Mouse (Mus musculus) spleen, postnatal 4 days (tissue): Measurements from ENCODE around the gene Slc24a3.

Experiments
- DNase-seq, 2 experiments: peaks; one replicate each; pipeline ENCODE4 v3.0.0; 2022; ENCODE audit warnings: low spot score in 2 of 2

The Slc24a3 gene

DNA sequence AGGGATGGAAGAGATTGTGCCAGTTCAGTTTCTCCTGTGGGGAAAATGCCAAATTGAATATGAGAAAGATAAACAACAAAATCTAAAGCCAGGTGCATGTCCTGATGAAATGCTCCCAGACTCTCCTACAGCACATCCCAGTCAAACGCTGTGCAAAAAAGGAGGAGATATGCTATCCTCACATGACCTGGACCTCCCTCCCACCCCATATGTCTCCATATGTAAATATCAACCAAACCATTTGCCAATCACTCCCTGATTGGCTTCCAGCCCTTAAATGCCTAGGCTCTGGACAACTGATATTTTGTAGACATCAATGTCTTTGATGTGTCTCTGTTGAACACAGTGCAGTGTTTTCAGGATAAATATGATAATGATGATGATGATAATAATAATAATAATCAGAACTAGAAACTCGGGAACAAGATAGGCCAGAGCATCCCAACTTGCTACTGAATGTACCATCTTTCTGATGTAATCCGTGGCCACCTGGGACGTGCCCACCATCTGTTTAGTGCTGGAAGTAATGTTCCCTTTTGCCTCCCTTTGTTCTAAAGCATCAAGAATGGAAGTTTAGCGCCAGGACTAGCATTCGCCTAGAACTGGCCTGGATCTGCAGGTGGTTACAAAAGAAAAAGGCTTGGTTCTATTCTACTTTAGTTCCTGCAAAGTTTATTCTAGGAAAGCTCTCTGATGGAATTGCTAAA, 190.8 kb downstream of the Slc24a3 start:
- DNase-seq, result no peak

DNA sequence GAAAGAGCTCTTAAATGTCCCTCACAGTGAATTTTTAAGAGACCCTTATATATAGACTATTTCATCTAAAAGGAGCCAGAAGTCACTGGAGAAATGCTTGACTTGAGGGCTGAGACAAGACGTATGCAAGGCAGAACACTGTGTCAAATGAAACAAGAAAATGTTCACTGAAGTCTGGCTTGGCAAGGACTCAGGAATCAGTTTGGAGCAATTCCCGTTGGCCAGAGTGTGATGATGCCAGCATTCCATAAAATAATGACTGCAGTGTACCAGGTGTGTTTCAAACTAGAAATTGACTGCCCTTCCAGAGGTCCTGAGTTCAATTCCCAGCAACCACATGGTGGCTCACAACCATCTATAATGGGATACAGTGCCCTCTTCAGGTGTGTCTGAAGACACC, 196.1 kb downstream of the Slc24a3 start:
- DNase-seq, result no peak

DNA sequence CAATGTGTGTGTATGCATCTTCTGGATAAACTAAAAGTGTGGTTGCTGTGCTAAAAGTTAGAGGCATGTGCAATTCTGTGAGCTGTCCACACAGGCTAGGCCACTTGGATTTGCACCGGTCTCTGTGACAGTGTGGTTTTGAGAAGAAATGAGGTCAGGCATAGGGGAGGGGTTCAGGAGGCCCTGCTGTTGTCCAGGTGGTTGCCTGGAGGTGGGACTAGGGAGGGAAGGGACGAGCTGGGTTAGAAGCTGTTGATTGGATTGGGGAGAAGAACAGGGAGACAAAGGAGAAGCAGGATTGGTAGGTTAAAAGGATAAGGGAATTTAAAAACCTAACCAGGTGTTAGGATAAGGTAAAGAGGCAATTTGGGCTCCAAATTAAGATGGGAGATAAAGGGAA, 201.1 kb downstream of the Slc24a3 start:
- no peak for DNase-seq

DNA sequence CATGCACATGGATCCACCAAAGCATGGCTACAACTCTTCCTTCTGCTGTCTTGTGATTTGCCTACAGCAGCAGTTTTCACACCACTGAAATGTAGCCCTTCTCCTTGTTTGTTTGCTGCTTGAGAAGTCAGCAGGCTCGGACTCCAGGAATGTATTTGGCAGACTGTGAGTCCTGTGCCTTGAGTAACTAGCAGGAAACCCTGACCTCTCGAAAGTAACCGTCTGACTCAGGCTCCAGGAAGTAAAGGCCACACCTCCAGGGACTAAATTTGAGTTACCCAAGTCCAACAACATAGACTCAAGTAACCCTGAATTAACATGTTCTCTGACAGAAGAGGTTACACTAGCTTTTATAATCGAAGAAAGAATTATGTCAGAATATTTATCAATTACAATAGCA, 203.2 kb downstream of the Slc24a3 start:
- no peak for DNase-seq

DNA sequence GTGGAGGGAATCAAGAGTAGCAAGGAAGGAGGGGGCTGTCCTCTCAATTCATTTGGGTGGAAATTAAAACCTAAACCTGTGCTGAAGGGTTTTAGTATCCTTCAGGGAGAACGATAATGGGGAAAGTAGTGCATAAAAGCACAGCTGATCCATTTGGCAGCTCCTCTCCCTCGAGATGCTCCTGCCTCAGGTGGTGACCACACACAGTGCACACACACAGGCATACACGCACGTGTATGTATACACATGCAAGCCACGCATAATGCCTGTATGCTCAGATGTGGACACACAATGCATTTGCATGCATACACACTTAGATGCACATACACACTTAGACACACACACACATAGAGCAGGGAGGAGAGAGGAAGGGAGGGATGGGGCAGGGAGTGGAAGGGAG, 206.2 kb downstream of the Slc24a3 start:
- DNase-seq, result no peak

DNA sequence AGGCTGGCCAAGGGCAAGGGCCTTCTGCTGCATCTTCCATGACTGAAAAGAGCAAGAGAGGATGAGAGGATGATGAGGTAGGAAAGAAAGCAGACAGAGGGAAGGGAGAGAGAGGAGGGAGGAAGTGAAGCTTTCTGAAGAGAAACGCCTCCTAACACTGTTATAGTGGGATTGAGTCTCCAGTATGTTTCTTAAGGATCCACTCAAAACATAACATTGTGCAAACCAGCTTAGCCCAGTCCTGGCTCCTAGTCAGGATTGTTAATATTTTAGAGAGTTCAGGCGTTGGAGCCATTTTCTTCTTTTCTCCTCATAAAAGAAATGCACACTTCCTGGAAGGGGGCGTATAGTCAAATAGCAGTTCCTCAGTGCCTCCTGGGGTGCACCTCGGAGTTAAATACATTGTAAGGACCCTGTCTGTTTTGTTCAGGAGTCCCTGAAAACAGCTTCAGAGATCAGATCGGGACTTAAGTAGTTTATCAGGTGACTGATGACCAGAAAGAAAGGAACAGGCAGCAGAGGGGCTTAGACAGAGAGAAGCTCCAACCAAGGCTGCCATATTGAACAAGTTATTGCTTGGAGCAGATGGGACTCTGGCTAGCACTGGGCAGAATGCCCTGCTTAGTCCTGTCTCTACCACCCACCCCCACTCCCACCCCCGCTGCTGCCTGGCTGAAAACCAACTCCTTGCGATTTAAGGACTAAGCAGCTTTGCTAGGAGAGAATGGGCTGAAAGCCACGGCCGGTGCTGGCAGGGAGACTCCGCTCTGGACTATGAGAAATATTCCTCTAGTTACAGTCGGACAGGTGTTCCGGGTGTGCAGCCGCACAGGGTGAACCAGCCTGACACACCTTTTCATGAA, 215.6 kb downstream of the Slc24a3 start:
- DNase-seq, result no peak

DNA sequence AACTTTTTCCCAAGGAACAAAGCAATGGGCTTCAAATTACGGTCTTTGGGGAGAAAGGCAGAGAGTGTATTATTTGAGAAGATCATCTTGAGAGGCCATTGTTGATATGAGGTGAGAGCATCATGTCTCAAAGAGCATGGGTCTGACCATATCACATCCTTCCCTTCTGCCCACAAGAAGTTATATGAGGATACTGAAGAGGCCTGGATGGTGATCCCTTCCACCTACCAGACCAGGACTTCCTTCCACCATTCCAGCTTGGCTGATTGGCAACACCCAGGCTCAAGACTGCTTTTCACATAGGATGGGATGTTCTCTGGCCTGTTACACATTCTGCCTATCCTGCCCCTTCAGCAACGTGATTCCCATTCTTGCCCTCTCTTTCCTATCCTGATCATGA, 216.7 kb downstream of the Slc24a3 start:
- DNase-seq, result no peak

DNA sequence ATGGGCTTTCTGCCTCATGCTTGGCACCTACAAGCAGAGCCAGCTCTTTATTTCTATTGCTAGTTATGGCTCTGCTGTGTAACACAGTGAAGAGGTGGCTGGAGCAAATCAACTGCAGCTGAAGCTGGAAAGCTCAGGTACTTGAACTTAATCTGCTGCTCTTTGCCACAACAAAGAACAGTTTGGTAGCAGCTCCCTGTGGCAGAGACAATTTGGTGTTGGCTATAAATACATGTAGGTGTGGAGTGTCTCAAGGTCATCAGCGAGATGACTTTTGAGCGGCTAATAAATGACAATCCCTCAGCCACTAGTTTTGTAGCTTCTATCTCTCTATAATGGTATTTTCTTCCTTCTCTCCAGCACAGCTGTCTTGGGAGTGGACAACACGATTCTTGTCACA, 217.7 kb downstream of the Slc24a3 start:
- DNase-seq, result no peak

DNA sequence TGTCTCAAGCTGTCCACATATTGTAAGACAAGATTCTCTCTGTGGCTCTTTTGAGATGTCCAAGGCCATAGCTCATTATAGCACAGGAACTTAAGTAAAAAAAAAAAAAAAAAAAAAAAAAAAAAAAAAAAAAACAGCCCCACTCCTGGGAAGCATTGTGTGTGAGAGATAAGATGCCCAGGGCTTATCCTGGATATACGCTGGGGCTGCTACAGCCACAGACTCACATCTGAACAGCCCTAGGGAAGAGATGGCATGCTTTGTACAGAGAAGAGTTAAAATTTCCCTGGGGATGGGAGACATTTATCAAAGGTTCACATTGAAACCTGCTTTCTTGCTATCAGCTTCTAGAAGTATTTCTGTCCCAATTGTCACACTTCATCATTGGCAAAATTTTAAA, 218.2 kb downstream of the Slc24a3 start:
- DNase-seq, result no peak

DNA sequence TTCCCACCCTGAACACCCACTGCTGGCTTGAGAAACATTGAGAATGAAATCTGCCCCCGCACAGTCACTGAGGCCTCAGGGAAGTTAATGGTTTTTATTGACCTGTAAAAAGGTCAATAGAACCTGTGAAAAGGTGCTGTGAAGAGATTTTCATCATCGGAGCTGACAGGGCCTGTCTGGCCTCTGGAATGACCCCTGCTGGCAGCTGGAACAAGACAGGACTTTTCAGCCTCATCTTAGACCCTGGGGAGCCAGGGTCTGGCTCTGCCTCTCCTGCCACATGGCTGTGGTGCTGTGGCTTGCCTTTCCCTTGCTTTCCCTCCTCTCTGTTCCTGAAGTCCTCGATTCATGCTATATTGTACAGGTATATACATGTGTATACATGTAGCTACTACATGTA, 228.2 kb downstream of the Slc24a3 start:
- no peak for DNase-seq

DNA sequence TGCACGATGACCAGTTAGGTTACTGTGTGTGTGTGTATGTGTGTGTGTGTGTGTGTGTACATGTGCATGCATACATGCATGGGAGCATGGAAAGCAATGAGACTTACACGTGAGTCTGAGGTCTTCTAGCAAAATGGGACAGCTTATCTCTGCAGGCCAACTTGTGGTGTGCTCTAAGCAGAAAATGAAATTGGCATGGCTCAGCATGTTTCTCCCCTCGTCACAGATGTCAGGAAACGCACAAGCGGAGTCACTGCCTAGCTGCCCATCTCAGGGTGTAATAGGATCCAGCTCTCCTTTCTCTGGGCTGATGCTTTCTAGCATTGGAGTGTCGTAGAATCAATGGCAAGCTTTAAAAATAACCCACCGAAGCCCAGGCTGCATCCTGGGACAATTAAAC, 229.0 kb downstream of the Slc24a3 start:
- DNase-seq, result no peak

DNA sequence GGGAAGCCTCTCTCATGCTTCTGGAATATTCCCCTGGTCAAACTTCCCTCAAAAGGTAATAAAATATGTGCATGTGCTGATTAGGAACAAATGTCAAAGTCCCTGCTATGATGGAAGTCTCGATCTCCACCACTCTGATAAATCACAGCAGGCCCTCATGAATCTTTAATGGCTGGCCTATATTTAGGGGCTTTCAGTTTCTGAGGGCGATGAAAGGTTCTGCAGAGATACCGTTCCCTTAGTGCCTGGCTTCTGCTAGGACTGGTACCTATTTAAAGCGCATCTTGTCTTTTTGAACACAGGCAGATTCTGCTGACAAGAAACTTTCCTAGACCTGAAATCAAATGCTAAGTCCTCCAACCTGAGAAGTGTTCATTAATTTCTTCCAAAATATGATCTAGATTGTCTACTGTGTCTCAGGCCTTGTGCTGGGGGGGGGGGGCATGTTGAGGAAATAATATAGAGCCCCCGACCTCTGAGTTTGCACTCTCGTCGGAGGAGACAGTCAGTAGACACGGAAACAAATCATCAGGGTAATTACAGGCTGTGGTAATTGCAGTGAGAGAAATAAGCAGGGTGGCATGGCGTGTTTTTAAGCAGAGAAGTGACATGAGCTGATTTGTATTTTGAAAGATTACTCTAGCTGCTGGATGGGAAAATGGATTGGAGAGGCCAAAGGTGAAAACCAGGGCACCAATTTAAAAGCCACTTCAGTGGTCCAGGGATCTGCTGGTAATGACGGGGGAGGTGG, 230.1 kb downstream of the Slc24a3 start:
- DNase-seq, result no peak

DNA sequence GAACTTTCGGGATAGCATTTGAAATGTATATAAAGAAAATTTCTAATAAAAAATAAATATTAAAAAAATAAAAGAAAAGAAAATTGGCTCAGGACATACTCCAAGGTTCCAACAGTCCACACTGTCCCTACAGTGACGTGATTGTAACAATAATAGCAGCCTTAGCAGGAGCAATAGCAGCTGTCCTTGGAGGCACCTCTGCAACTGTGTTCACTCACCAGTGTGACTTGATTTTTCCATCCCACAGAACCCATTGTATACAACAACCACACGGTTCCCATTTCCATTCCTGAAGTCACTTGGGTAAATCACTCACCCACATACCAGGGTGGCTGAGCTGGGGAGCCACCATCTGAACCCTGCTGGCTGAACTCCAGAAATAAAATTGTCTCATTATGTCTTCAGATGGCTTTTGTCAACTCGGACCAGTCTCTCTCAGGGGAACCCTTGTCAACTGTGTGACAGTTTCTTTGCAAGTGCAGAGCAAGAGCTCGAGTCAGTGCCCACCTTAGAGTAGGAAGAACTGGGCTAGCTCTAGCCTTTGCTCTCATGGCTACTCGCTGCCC, 233.8 kb downstream of the Slc24a3 start:
- DNase-seq, result no peak

DNA sequence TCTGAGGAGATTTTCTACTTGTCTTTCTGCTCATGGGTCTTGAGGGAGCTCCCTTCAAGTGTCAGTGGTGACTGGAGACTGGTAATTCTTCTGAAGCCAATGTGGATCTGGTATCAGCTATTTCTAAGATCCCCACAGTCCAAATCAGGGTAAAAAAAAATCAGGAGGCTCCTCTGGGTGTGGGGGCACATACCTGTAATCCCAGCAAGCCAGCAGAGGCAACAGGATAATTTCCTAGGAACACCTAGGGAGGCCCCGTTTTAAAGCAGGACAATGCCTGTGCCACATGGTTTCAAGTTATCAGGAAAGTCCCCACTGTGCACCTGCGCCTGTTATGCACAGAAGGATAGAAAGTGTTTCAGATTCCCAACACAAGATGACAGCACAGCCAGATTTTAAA, 234.4 kb downstream of the Slc24a3 start:
- no peak for DNase-seq

DNA sequence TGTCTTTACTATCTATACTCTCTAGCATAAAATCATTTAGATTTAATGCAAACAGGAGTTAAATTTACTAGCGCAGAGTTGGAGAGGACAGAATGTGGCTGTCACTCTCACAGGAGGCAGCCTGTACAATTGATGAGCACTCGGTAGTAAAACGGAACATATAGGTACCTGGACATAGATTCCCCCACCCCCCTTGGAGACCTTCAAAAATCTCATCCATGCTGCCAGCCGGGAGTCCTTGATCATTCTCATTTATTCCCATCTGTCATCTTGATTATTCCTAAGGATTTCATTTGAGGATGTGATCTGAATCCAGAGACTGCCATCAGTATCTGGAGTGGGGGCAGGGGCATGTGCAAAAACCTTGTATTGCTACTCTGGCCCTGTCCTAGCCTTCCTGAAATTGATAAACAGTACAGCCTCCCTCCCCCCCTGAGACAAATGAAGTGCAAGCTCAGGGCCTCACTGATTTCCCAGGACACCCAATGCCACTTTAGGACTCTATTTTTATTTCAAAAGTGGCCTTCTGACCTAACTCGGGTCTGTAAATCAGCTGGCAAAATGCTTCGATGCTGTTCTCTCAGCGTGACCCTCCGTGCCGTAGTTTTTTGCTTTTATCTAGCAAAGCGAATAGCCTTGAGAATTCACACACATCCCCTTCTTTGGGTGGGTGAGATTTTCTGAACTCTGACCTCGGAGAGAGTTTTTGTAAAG, 237.4 kb downstream of the Slc24a3 start:
- DNase-seq, result no peak

DNA sequence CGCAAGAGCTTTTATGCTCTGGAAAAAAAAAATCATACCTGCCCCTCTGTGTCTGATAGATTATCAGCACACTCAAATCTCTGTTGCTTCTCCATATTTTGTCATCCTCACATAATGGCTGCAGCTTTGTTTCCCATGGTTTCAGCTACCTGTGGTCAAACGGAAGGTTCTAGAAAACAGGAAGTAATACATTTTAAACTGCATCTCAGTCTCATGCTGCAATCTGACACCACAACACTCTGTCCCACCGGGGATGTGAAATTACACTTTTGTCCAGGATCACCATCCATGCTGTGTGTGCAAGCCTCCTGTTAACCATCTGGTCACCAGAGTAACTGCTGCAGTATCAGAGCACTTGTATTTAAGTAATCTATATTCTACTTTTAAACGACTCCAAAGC, 238.2 kb downstream of the Slc24a3 start:
- no peak for DNase-seq

DNA sequence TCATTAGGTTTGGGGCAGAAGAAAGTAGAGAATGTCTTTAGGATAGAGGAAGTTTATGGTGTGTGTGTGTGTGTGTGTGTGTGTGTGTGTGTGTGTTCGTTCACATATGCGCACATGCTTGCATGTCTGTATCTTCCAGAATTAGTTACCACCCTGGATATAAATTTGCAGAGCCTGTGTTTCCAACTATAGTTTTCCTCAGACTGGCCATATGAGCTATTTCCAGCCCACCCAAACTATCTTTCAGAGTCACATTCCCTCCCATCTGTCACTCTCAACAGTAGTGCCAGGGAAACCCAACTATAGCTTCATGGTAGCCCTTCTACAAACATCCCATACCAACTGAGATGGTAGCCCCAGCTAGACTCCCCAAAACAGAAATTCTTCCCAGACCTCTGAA, 250.2 kb downstream of the Slc24a3 start:
- no peak for DNase-seq

DNA sequence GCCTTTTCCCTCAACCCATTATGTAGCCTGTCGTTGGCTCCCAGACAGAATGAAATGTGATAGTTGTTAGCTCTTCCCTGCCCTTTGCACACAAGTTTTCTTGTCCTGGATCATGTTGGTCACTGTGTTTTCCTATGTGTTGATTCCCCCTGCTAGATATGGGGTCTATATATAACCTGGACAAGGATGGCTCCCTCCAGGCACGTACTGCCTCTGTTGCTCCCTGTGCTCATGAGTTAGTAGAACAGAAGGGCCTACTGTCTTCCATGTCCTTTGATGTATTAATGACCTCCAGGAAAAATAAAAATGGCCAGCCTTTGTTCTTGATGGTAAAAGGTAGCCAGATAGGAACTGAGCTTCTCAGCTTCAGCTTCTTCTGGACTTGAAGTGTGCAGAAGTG, 251.5 kb downstream of the Slc24a3 start:
- DNase-seq, result no peak

DNA sequence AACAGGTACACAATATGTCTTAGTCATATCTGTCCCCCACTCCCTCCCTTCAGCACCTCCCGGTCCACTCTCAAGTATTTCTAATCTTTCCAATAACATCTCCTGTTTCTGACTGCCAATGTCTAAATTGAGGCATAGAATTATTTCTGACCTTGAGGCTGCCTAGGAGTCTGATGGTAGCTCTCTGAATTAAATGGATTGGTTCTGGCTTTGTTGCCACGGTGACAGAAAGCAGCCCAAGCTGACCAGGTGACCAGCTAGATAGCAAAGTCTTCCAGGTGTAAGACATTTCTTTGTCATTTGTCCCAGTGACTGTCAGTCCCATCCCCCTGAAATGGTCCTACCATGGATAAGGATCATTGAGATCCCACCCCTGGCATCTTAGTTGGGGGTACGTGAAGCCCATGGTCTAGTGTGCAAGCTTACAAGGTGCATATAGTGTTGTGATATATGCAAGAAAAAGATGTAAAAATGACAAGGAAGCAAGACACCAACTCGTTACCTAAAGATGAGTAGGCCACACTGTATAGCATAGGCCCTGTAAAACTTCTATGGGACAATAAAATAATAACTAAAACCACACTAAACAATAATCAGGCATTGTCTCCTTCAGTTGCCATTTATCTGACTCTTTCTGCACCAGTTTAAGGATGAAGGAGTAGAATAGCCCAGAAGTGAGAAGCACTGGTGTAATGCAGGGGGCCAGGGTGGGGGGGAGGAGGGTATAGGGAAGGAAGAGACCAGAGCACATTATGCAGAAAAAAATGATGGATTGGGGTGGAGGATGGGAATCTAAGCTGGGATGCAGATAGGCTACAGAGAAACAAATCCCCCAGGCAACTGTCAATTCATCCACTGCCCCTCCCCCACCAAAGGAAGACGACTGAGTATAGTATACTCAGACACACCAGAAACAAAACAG, 253.7 kb downstream of the Slc24a3 start:
- no peak for DNase-seq

DNA sequence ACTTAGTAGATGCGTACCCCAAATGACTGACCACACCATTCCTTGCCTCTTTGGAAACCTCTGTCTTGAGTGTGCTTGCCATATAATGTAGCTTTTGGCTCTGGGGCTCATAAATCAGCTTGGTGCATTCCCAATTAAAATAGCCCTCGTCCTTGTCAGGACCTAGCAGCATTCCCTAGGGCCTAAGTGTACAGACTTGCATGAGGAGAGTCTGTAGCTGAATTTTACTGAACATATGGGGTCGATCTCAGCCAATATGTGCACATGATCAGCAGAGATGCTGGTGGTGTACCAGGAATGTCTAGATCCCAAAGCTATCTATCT, 254.3 kb downstream of the Slc24a3 start:
- no peak for DNase-seq

DNA sequence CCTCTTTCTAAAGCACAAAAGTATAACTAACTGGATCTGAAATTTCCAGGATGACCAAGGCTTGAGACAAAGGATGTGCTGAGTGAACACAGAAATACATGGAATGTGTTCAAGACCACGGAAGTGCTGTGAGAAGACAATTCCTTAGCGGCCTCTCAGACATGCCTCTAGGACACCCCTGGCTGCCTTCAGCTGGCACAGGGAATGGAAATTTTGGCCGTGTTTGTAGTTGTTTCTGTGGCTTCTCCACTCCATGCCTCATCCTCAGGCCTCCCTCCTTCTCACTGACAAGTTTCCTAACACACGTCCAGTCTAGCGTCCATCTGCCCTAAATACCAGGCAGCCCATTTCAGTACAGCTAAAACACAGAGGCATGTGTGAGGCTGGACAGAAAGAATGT, 262.4 kb downstream of the Slc24a3 start:
- no peak for DNase-seq
